Mouse (Mus musculus) brain, embryonic 14.5 days (tissue): ENCODE measurements around the gene 4933402D24Rik.

Experiments used
- CTCF ChIP-seq: fragments of 200-500 bp; IDR thresholded peaks from 2 replicates; pipeline ENCODE4 v1.5.1; 2012; ENCODE audit warnings: inconsistent platforms, mild to moderate bottlenecking, moderate library complexity, borderline replicate concordance; ENCODE audit not compliant: insufficient read depth, insufficient read length; ENCODE audit errors: extremely low read depth
- POLR2A ChIP-seq: fragments of 200-500 bp; IDR thresholded peaks from 2 replicates; pipeline ENCODE4 v1.6.1; 2012; ENCODE audit warnings: mild to moderate bottlenecking, inconsistent platforms, borderline replicate concordance; ENCODE audit not compliant: poor library complexity, insufficient read depth, insufficient read length, severe bottlenecking; ENCODE audit errors: extremely low read depth

DNA sequence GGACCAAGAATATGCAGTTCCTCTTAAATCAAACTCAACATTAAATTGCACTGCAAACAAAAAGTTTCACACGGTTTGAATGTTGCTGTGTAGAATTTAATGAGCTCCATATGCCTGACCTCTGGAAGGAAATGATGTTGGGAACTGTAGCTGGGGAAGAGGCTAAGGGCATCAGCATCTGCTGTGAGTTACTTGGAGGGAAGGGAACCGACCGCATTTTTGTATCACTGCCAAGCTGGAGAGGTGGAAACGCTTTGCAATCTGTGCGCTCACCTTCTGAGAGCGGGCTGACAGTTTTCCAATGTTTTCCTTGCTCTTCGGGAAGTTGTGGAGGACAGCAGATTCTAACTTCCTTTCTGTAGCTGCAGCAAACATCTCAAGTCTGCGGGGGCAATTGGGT is 955 bp downstream of the 4933402D24Rik start:
- no peak for TF ChIP-seq POLR2A
- TF ChIP-seq CTCF: no peak
